Mouse (Mus musculus): Measurements from ENCODE around the gene Frmd6. TPM values are rescaled to one million over a fixed set of nuclear protein-coding genes. Genes with fewer than 3 reads are reported as not detected.

Frmd6 gene
- total and polyA plus RNA-seq, 3 experiments, result 2.5 to 4.5 (median 3.5) TPM

- DNase-seq (ENCODE audit: extremely low read depth), result no peak
- Histone ChIP-seq H3K79me2 (replicated peaks; ENCODE audit: control insufficient read depth, extremely low read depth, insufficient read depth, poor library complexity, severe bottlenecking) (no peaks in the 10 kb centered on the region), H3K4me1 (ENCODE audit: control insufficient read depth in 1 of 2, insufficient read depth in 2 of 2) (no peaks in the 10 kb centered on the region; a peak in 1 of 4 replicates), H3K27ac (ENCODE audit: insufficient read depth, low read depth) (no peak overlapping the region), H3K4me3 (replicated peaks in 1 of 3; ENCODE audit: low read depth in 2 of 3, low read length in 2 of 3, poor library complexity in 1 of 3) (no peak overlapping the region), H3K36me3 (replicated peaks in 1 of 2; ENCODE audit: control insufficient read depth in 1 of 2, insufficient read depth in 1 of 2, low read length in 1 of 2) (no peaks in the 10 kb centered on the region), H3K27me3 (replicated peaks) (no peaks in the 10 kb centered on the region), H3K9ac (ENCODE audit: insufficient read depth, low read depth) (no peak overlapping the region), H3K9me3 (replicated peaks; ENCODE audit: low read length) (no peaks in the 10 kb centered on the region), H3K4me2 (ENCODE audit: insufficient read depth, low read depth, poor library complexity, severe bottlenecking) (no peak overlapping the region)
- TF ChIP-seq HCFC1 (IDR thresholded peaks at IDR 0.05; ENCODE audit: low read depth, low read length), result no peak
- TF ChIP-seq USF2 (conservative IDR thresholded peaks at IDR 0.05; ENCODE audit: low read depth, low read length), result no peak
- no peak for TF ChIP-seq SIN3A (IDR thresholded peaks at IDR 0.05; ENCODE audit: low read length)
- no peak for TF ChIP-seq TBP (conservative IDR thresholded peaks at IDR 0.05; ENCODE audit: low read depth, low read length)
- no peak for TF ChIP-seq MXI1 (IDR thresholded peaks at IDR 0.05; ENCODE audit: low read depth, low read length)
- no peak for TF ChIP-seq ELF1 (IDR thresholded peaks at IDR 0.05; ENCODE audit: low read depth, low read length)
- TF ChIP-seq ETS1 (conservative IDR thresholded peaks at IDR 0.05; ENCODE audit: low read depth, low read length), result no peak
- no peak for TF ChIP-seq MEF2A (IDR thresholded peaks at IDR 0.05; ENCODE audit: borderline replicate concordance, low read depth, low read length)
- TF ChIP-seq MAFK (IDR thresholded peaks at IDR 0.05; ENCODE audit: insufficient replicate concordance, low read length), result no peak
- TF ChIP-seq MAZ (IDR thresholded peaks at IDR 0.05; ENCODE audit: low read depth, low read length), result no peak
- TF ChIP-seq NELFE (IDR thresholded peaks at IDR 0.05; ENCODE audit: low read depth, low read length), result no peak
- no peak for TF ChIP-seq BHLHE40 (IDR thresholded peaks at IDR 0.05; ENCODE audit: low read depth, low read length)
- TF ChIP-seq SMC3 (IDR thresholded peaks at IDR 0.05; ENCODE audit: low read depth, low read length), result no peak
- TF ChIP-seq PAX5 (IDR thresholded peaks at IDR 0.05; ENCODE audit: low read length), result no peak
- TF ChIP-seq ZC3H11A (IDR thresholded peaks at IDR 0.05; ENCODE audit: low read depth, low read length), result no peak
- no peak for TF ChIP-seq TCF12 (IDR thresholded peaks at IDR 0.05; ENCODE audit: low read depth, low read length)
- TF ChIP-seq USF1 (IDR thresholded peaks at IDR 0.05; ENCODE audit: low read depth, low read length), result no peak
- TF ChIP-seq MYC (IDR thresholded peaks at IDR 0.05; ENCODE audit: low read depth, low read length), result no peak
- TF ChIP-seq CHD1 (IDR thresholded peaks at IDR 0.05; ENCODE audit: low read depth, low read length), result no peak
- dilution Hi-C loops (cut with MboI; ENCODE audit: extremely low pct_ligation_motif_present, extremely low pct_unique_long_range_greater_than_20kb, low sequenced_read_pairs) (no loop called here), in situ Hi-C loops (cut with MboI; ENCODE audit: low pct_ligation_motif_present, low pct_unique_long_range_greater_than_20kb, low sequenced_read_pairs) (no loop called here)
Measured at GRCm38 (mm10) chr12:70845371-70845770, 20.1 kb downstream of the Frmd6 start.

- H3K9me3 ChIP-seq (replicated peaks; ENCODE audit: low read length), result no peaks in the 10 kb centered on the region
- no peak overlapping the region for H3K27ac ChIP-seq (ENCODE audit: insufficient read depth, low read depth)
- H3K9ac ChIP-seq (ENCODE audit: insufficient read depth, low read depth), result no peak overlapping the region
- no peaks in the 10 kb centered on the region for H3K27me3 ChIP-seq (replicated peaks)
- in situ Hi-C loops (cut with MboI; ENCODE audit: low pct_ligation_motif_present, low pct_unique_long_range_greater_than_20kb, low sequenced_read_pairs) (no loop called here), dilution Hi-C loops (cut with MboI; ENCODE audit: extremely low pct_ligation_motif_present, extremely low pct_unique_long_range_greater_than_20kb, low sequenced_read_pairs) (no loop called here)
- no peak for DNase-seq (ENCODE audit: extremely low read depth)
- H3K79me2 ChIP-seq (replicated peaks; ENCODE audit: control insufficient read depth, extremely low read depth, insufficient read depth, poor library complexity, severe bottlenecking), result no peaks in the 10 kb centered on the region
- no peaks in the 10 kb centered on the region for H3K36me3 ChIP-seq (replicated peaks in 1 of 2; ENCODE audit: control insufficient read depth in 1 of 2, insufficient read depth in 1 of 2, low read length in 1 of 2)
- TF ChIP-seq GABPA (IDR thresholded peaks at IDR 0.05; ENCODE audit: insufficient replicate concordance, low read depth, low read length) (no peak), PAX5 (IDR thresholded peaks at IDR 0.05; ENCODE audit: low read length) (no peak), RAD21 (IDR thresholded peaks at IDR 0.05; ENCODE audit: low read depth, low read length) (no peak), ZNF384 (IDR thresholded peaks at IDR 0.05; ENCODE audit: low read depth, low read length) (no peak), USF1 (IDR thresholded peaks at IDR 0.05; ENCODE audit: low read depth, low read length) (no peak), KAT2A (IDR thresholded peaks at IDR 0.05; ENCODE audit: insufficient replicate concordance, low read length) (no peak), SMC3 (IDR thresholded peaks at IDR 0.05; ENCODE audit: low read depth, low read length) (no peak), POLR2AphosphoS2 (IDR thresholded peaks at IDR 0.05; ENCODE audit: low read depth, low read length) (no peak), MAZ (IDR thresholded peaks at IDR 0.05; ENCODE audit: low read depth, low read length) (no peak), POLR2A (IDR thresholded peaks at IDR 0.05; ENCODE audit: low read depth, low read length) (no peak), E2F4 (IDR thresholded peaks at IDR 0.05; ENCODE audit: insufficient replicate concordance, low read depth, low read length) (no peak), MEF2A (IDR thresholded peaks at IDR 0.05; ENCODE audit: borderline replicate concordance, low read depth, low read length) (no peak), NRF1 (IDR thresholded peaks at IDR 0.05; ENCODE audit: low read depth, low read length) (no peak), HCFC1 (IDR thresholded peaks at IDR 0.05; ENCODE audit: low read depth, low read length) (no peak), CTCF (conservative IDR thresholded peaks at IDR 0.05 in 1 of 2, IDR thresholded peaks at IDR 0.05 in 1 of 2; ENCODE audit: low read depth in 2 of 2, low read length in 2 of 2) (no peak), TBP (conservative IDR thresholded peaks at IDR 0.05; ENCODE audit: low read depth, low read length) (no peak)
- no peak overlapping the region for H3K4me3 ChIP-seq (replicated peaks in 1 of 3; ENCODE audit: low read depth in 2 of 3, low read length in 2 of 3, poor library complexity in 1 of 3)
- H3K4me1 ChIP-seq (ENCODE audit: control insufficient read depth in 1 of 2, insufficient read depth in 2 of 2), result peaks cover 0 to 4% of the 10 kb centered on the region in 2 experiments; a peak in 2 of 4 replicates
- H3K4me2 ChIP-seq (ENCODE audit: insufficient read depth, low read depth, poor library complexity, severe bottlenecking), result no peak overlapping the region
Measured at GRCm38 (mm10) chr12:70849024-70849423, 23.7 kb downstream of the Frmd6 start.
